Mouse (Mus musculus): ENCODE measurements around the gene Myh3. TPM values are rescaled to one million over a fixed set of nuclear protein-coding genes. Genes with fewer than 3 reads are reported as not detected.

Gene Myh3
- polyA plus RNA-seq (2012; rRNA removed), result 0.01 and 0.07 TPM in 2 replicates

- no peak for DNase-seq (ENCODE audit: low read depth, low spot score)
Measured at GRCm38 (mm10) chr11:67078000-67078399, at the start of gene Myh3. Gene Myh3, plus strand, starts transcription at chr11:67078300.

GRCm38 (mm10) chr11:67030904-67031602, 47.0 kb upstream of the Myh3 start:
- no peak for DNase-seq (ENCODE audit: low read depth, low spot score)
- 27% methylated on average over 16 of the region's 16 CpGs for WGBS

More at GRCm38 (mm10) chr11:67078000-67078399, at the start of gene Myh3:
- WGBS, result 83% methylated on average over 5 of the region's 5 CpGs

- 15% methylated on average over 2 of the region's 2 CpGs for WGBS
- DNase-seq (ENCODE audit: low read depth, low spot score), result no peak
Measured at GRCm38 (mm10) chr11:67031603-67031915, 46.5 kb upstream of the Myh3 start.

GRCm38 (mm10) chr11:67034775-67035485, 43.2 kb upstream of the Myh3 start:
- 48% methylated on average over 4 of the region's 4 CpGs for WGBS
- DNase-seq (ENCODE audit: low read depth, low spot score), result no peak

- DNase-seq (ENCODE audit: low read depth, low spot score), result no peak
Measured at GRCm38 (mm10) chr11:67036229-67036628, 41.9 kb upstream of the Myh3 start.

GRCm38 (mm10) chr11:67036892-67037291, 41.2 kb upstream of the Myh3 start:
- WGBS, result 87% methylated on average over 9 of the region's 9 CpGs
- DNase-seq (ENCODE audit: low read depth, low spot score), result no peak

More at GRCm38 (mm10) chr11:67036229-67036628, 41.9 kb upstream of the Myh3 start:
- 72% methylated on average over 6 of the region's 6 CpGs for WGBS

GRCm38 (mm10) chr11:67039799-67040198, 38.3 kb upstream of the Myh3 start:
- WGBS, result 91% methylated on average over 3 of the region's 3 CpGs

GRCm38 (mm10) chr11:67040483-67040882, 37.6 kb upstream of the Myh3 start:
- no peak for DNase-seq (ENCODE audit: low read depth, low spot score)
- 94% methylated on average over 6 of the region's 6 CpGs for WGBS

More at GRCm38 (mm10) chr11:67039799-67040198, 38.3 kb upstream of the Myh3 start:
- no peak for DNase-seq (ENCODE audit: low read depth, low spot score)

- DNase-seq (ENCODE audit: low read depth, low spot score), result peak; percentile 50
- WGBS, result 41% methylated on average over 8 of the region's 8 CpGs
Measured at GRCm38 (mm10) chr11:67043007-67043406, 35.1 kb upstream of the Myh3 start.

- whole genome bisulfite sequencing, result 31% methylated on average over 6 of the region's 6 CpGs
- peak; percentile 90 for DNase-seq (ENCODE audit: low read depth, low spot score)
Measured at GRCm38 (mm10) chr11:67044959-67045358, 33.1 kb upstream of the Myh3 start.

GRCm38 (mm10) chr11:67047199-67047598, 30.9 kb upstream of the Myh3 start:
- whole genome bisulfite sequencing, result 84% methylated on average over 5 of the region's 5 CpGs
- no peak for DNase-seq (ENCODE audit: low read depth, low spot score)

GRCm38 (mm10) chr11:67048496-67048895, 29.6 kb upstream of the Myh3 start:
- DNase-seq (ENCODE audit: low read depth, low spot score), result no peak
- 81% methylated on average over 8 of the region's 8 CpGs for WGBS

GRCm38 (mm10) chr11:67049256-67049655, 28.8 kb upstream of the Myh3 start:
- WGBS, result 84% methylated on average over 3 of the region's 3 CpGs
- no peak for DNase-seq (ENCODE audit: low read depth, low spot score)

GRCm38 (mm10) chr11:67051676-67052320, 26.3 kb upstream of the Myh3 start:
- DNase-seq (ENCODE audit: low read depth, low spot score), result no peak
- 4% methylated on average over 16 of the region's 16 CpGs for WGBS

GRCm38 (mm10) chr11:67052321-67052952, 25.7 kb upstream of the Myh3 start, which contains the start of the genes Adprm and Sco1:
Gene Adprm, minus strand, starts transcription at chr11:67052594.
Gene Sco1, plus strand, starts transcription at chr11:67052670.
- DNase-seq (ENCODE audit: low read depth, low spot score), result peak; percentile 90
- under 1% methylated on average over 50 of the region's 50 CpGs for WGBS

- WGBS, result 63% methylated on average over 8 of the region's 8 CpGs
- no peak for DNase-seq (ENCODE audit: low read depth, low spot score)
Measured at GRCm38 (mm10) chr11:67054754-67055365, 23.2 kb upstream of the Myh3 start.

GRCm38 (mm10) chr11:67061311-67061710, 16.8 kb upstream of the Myh3 start:
- WGBS, result 91% methylated on average over 2 of the region's 2 CpGs
- DNase-seq (ENCODE audit: low read depth, low spot score), result no peak

- 83% methylated on average over 3 of the region's 3 CpGs for WGBS
- no peak for DNase-seq (ENCODE audit: low read depth, low spot score)
Measured at GRCm38 (mm10) chr11:67062726-67063125, 15.4 kb upstream of the Myh3 start.

GRCm38 (mm10) chr11:67067741-67068140, 10.4 kb upstream of the Myh3 start:
- 89% methylated on average over 3 of the region's 3 CpGs for WGBS
- no peak for DNase-seq (ENCODE audit: low read depth, low spot score)

Measured in large intestine, adult 2 months (tissue).